Mouse (Mus musculus): Measurements from ENCODE around the gene Ptk6.
A peak's percentile ranks its signal among the peaks of the same experiment; 100 is the strongest.

Ptk6 gene

GRCm38 (mm10) chr2:181202422-181202821 lies at the start of gene Ptk6:
TSS of gene Ptk6 (minus strand) at chr2:181202789.
- no peak for DNase-seq

- DNase-seq, result no peak
These were observed 49.3 kb upstream of the Ptk6 start for GRCm38 (mm10) chr2:181251841-181252240.

- no peak for DNase-seq
These were observed 46.6 kb upstream of the Ptk6 start for GRCm38 (mm10) chr2:181249217-181249616.

GRCm38 (mm10) chr2:181245031-181245430 lies 42.4 kb upstream of the Ptk6 start:
- no peak for DNase-seq

- no peak for DNase-seq
These were observed 41.3 kb upstream of the Ptk6 start for GRCm38 (mm10) chr2:181243706-181244394.

- no peak for DNase-seq
These were observed 39.7 kb upstream of the Ptk6 start for GRCm38 (mm10) chr2:181242314-181242665.

GRCm38 (mm10) chr2:181241602-181242313 lies 39.2 kb upstream of the Ptk6 start, which contains the start of gene Helz2:
TSS of gene Helz2 (minus strand) at chr2:181242027.
- no peak for DNase-seq

GRCm38 (mm10) chr2:181240806-181241440 lies 38.3 kb upstream of the Ptk6 start:
- no peak for DNase-seq

GRCm38 (mm10) chr2:181239261-181239660 lies 36.7 kb upstream of the Ptk6 start:
- no peak for DNase-seq

GRCm38 (mm10) chr2:181238861-181239260 lies 36.3 kb upstream of the Ptk6 start:
- no peak for DNase-seq

- no peak for DNase-seq
These were observed 35.6 kb upstream of the Ptk6 start for GRCm38 (mm10) chr2:181238091-181238610.

- DNase-seq, result no peak
These were observed 34.8 kb upstream of the Ptk6 start for GRCm38 (mm10) chr2:181237251-181238014.

GRCm38 (mm10) chr2:181235681-181236566 lies 33.3 kb upstream of the Ptk6 start:
- DNase-seq, result no peak

- DNase-seq, result no peak
These were observed 32.1 kb upstream of the Ptk6 start for GRCm38 (mm10) chr2:181234680-181235079.

- no peak for DNase-seq
These were observed 30.9 kb upstream of the Ptk6 start for GRCm38 (mm10) chr2:181233443-181233842.

- peak; percentile 62 for DNase-seq
These were observed 28.6 kb upstream of the Ptk6 start for GRCm38 (mm10) chr2:181231171-181231570.

GRCm38 (mm10) chr2:181228335-181228734 lies 25.7 kb upstream of the Ptk6 start:
- no peak for DNase-seq

- no peak for DNase-seq
These were observed 24.5 kb upstream of the Ptk6 start for GRCm38 (mm10) chr2:181227122-181227521.

- no peak for DNase-seq
These were observed 22.4 kb upstream of the Ptk6 start for GRCm38 (mm10) chr2:181224994-181225393.

- DNase-seq, result peak; percentile 33
These were observed 17.8 kb upstream of the Ptk6 start for GRCm38 (mm10) chr2:181220361-181220760.

GRCm38 (mm10) chr2:181219538-181220216 lies 17.1 kb upstream of the Ptk6 start, which contains the start of gene Fndc11:
TSS of gene Fndc11 (plus strand) at chr2:181220013.
- peak; percentile 66 for DNase-seq

All from cerebellum, adult 9-10 months (tissue).